Mouse (Mus musculus) G1E-ER4 (cell line): ENCODE results near the gene Asprv1. TPM values are rescaled to one million over a fixed set of nuclear protein-coding genes. Genes with fewer than 3 reads are reported as not detected.
A peak's percentile ranks its signal among the peaks of the same experiment; 100 is the strongest.

Experiments
- GATA1 ChIP-seq: IDR thresholded peaks from one replicate; pipeline ENCODE4 v1.8.0; 2012; ENCODE audit warnings: low read length, inconsistent platforms
- polyA plus RNA-seq: library from polyadenylated mRNA; stranded (reverse); fragments of >175 nt; gene quantifications from 2 replicates; pipeline ENCODE4 v1.2.3, GENCODE M21; 2012

Gene Asprv1
- polyA plus RNA-seq, 1 experiment, result not detected

- TF ChIP-seq GATA1, result no peak
Observed at GRCm38 (mm10) chr6:86599951-86600414, 28.0 kb upstream of the Asprv1 start.

GRCm38 (mm10) chr6:86605260-86605659 is 22.7 kb upstream of the Asprv1 start:
- no peak for TF ChIP-seq GATA1

GRCm38 (mm10) chr6:86606289-86606688 is 21.7 kb upstream of the Asprv1 start:
- no peak for TF ChIP-seq GATA1

GRCm38 (mm10) chr6:86607471-86607870 is 20.5 kb upstream of the Asprv1 start:
- no peak for TF ChIP-seq GATA1

- no peak for TF ChIP-seq GATA1
Observed at GRCm38 (mm10) chr6:86609235-86609634, 18.7 kb upstream of the Asprv1 start.

- no peak for TF ChIP-seq GATA1
Observed at GRCm38 (mm10) chr6:86610714-86611113, 17.2 kb upstream of the Asprv1 start.

GRCm38 (mm10) chr6:86615301-86615700 is 12.7 kb upstream of the Asprv1 start:
- no peak for TF ChIP-seq GATA1

- TF ChIP-seq GATA1, result no peak
Observed at GRCm38 (mm10) chr6:86623201-86623600, 4.8 kb upstream of the Asprv1 start.

GRCm38 (mm10) chr6:86624074-86625030 is 3.6 kb upstream of the Asprv1 start:
- TF ChIP-seq GATA1, result no peak

- no peak for TF ChIP-seq GATA1
Observed at GRCm38 (mm10) chr6:86630141-86630540, 2.2 kb downstream of the Asprv1 start.

GRCm38 (mm10) chr6:86636495-86636894 is 8.5 kb downstream of the Asprv1 start:
- TF ChIP-seq GATA1, result no peak

GRCm38 (mm10) chr6:86637171-86637835 is 9.3 kb downstream of the Asprv1 start:
- peak; percentile 45 for TF ChIP-seq GATA1

- TF ChIP-seq GATA1, result no peak
Observed at GRCm38 (mm10) chr6:86637860-86638259, 9.9 kb downstream of the Asprv1 start.

- no peak for TF ChIP-seq GATA1
Observed at GRCm38 (mm10) chr6:86638434-86638833, 10.5 kb downstream of the Asprv1 start.

- no peak for TF ChIP-seq GATA1
Observed at GRCm38 (mm10) chr6:86639180-86640160, 11.5 kb downstream of the Asprv1 start.
